Mouse (Mus musculus) gastrocnemius, postnatal 10 days (tissue): ENCODE results near the gene Ntrk1. TPM values are rescaled to one million over a fixed set of nuclear protein-coding genes. Genes with fewer than 3 reads are reported as not detected.

ENCODE experiments used
- DNase-seq: peaks from one replicate; pipeline ENCODE4 v3.0.0; 2021; ENCODE audit warnings: mixed read lengths
- total RNA-seq, 2 experiments: library from RNA; stranded (reverse); gene quantifications; 2 replicates each; pipeline ENCODE4 v1.2.3; 2021

Ntrk1 gene
- total RNA-seq, 2 experiments from 2014 or later, result 0.09 TPM

DNA sequence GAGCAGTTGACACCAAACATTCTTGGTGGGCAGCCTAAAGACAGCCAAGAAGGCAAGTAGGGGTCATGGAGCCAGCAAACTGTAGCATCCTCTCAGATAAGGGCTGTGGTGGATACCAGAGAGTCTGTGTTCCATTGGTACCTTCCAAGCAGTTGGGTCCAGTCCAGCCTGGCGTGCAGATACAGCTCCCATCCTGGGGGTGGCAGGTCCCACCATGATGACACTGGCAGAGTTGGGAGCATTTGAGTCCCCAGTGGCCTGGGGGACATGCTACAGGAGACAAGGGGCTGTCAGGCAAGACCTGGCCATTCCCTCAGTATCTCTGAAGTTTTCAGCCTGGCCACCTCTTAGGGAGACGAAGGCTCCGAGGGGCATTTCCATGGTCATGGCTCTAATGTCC lies 42.4 kb downstream of the Ntrk1 start:
- DNase-seq, result no peak

DNA sequence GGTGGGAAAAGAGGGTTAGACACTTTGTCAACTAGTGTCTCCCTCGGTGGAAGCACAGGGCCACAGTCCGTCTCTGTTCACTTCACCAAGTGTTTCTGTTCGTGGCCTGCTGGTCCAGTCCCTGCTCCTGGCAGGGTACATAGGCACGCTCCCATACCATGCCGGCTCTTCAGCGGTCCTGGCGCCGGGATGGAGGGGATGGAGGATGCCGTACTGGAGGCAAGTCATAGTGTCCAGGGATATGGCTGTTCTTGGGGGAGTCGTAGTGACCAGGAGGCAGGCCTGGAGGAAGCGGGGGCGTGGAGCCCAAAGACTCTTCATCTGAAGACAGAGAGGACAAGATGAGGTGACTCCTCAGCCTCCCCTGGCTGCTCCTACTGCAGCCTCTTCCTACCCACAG lies 45.0 kb downstream of the Ntrk1 start:
- no peak for DNase-seq

DNA sequence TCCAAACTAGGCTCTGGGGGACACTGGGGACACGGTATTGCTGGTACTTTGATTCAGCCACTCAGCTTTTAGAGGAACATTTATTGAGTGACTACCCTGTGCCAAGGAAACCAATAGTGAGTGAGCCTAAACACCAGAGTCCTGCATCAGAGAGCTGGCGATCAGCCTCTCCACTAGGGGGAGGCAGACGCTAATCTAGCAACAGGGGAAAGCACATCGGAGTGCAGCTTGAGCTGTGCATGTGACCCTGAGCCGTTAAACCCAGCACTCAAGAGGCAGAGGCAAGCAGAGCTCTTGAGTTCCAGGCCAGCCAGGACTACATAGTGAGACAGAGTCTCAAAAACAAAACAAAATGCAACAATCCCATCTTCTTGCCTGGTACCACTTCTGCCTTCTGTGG lies 45.9 kb downstream of the Ntrk1 start:
- DNase-seq, result peak; percentile 56

DNA sequence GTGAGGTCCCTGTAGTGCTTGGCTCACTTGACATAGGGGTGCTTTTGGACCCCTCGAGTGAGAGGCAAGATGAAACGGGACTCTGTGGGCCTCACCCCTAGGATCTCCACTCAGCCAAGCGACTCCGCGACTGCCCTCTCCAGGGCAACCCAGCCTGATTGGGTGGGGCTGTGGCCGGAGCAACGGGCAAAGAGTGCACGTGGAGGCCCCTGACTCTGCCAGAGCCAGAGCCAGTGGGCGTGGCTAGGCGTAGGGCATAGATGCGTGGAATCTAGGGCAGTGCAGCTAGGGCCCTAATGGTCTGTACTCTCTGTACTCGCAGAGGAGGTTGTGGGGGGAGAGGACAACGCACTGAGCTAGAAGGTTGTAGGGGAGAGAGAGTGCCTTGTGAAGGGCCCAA lies 46.5 kb downstream of the Ntrk1 start, which contains the start of gene Lrrc71:
Gene Lrrc71, minus strand, starts transcription at position 195 of the 400 bp plus-strand sequence.
- no peak for DNase-seq

DNA sequence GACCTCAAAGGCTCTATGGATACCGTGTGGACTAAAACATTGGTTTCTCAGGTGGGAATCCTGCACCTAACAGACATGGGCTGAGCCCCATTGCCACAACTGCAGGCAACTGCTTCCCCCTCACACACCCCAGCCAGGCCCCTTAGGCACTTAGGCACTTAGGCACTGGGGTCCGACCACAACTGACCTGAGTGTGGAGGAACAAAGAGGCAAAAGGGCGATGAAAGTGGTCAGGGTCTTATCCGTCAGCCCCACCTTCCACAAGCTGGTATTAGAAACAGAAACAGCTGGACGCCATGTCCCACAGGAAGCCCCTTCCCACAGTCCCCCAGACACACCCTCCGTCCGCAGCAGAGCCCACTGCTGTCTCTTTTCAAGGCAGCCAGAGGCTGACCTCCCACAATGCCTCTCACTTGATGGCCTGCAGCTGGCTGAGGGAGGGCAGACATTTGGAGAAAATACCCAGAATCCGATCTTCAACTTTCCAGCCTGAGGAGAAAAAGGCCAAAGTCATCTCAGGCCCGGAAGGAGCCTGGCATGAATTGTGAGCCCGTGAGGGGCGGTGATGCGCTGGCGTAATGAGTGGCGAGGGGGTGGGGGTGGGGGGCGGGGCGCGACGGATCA lies 49.8 kb downstream of the Ntrk1 start:
- no peak for DNase-seq

DNA sequence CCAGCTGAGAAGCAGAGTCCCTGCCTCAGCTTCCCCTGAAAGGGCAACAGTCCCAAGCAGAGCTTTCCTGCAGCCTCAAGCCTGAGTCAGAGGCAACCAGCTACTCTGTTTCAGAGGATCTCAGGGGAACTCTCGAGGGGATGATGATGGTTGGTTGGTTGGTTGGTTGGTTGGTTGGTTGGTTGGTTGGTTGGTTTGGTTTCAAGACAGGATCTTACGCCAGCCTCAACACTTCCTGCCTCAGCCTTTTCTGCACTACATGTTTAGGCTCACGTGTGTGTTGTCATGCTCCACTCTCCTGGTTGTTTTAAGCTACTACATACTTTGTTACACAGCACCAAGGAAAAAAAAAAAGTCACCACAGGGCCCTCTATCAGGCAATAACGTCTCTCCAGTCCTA lies 51.0 kb downstream of the Ntrk1 start:
- DNase-seq, result no peak

DNA sequence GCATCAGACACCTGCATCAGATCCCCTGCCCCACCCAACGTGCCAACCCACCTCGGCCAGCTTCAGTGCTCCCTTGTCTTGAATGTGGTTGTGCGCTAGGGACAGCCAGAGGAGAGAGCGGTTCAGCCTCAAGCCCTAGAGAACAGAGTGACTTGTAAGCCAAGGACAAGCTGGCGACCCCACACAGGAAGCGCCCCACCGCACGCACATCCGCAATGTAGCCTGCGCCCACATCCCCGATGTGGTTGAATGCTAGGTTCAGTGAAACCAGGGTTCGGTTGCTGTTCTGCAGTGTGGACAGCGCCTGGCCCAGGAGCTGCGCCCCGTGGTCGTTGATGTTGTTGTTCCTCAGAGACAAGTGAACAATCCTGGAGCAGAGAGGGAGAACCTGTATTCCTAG lies 52.2 kb downstream of the Ntrk1 start:
- DNase-seq, result no peak

DNA sequence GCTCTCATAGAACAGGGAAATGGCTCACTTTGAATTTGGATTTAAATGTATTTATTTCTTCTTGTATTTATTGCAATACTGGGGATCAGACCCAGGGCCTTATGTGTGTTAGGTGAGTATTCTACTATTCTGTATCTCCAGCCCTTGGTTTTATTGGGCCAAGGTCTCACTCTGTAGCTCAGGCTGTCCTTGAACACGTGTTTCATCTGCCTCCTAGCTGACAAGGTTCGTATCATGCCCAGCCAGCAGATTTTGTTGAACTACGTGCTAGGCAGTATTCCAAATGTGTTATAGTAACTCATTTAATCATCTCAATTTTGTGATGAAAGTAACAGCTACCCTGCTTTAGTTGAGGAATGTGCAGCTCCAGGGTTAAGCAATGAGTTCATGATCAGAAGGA lies 52.9 kb downstream of the Ntrk1 start:
- no peak for DNase-seq

DNA sequence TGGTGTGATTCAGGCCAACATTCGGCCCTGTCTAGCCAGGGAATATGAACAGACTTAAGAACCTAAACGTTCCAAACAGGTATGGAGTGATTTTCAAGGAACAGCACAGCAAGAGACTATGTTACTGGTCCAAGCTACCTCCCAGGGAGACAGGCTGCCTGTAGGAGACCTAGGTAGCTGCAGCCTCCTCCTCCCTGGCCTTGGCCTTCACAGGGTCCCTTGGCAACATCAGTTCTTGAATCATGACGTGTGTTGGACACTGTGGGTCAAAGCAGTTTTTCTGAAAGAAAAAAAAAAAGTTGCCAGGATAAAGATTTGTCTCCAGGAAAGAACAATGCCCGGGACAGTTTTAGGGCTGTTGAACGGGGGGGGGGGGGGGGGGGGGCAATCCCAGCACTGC lies 56.1 kb downstream of the Ntrk1 start:
- no peak for DNase-seq

DNA sequence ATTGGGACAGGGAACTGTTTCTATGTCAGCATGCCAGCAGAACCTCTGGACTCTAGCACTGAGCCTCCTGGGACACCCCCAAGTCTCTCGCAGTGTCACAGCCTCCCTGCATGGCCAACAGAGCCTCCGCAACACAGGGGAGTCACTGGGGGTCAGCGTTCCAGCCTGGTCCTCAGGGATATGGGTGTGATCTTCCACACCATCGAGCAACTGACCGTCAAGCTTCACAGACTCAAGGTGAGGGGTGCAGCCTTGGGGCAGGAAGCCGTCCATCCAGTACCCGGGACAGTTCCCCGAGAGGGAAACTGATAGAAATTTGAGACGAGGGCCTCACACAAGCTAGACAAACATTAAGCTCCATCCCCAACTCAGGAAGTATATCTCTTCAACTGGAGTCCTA lies 59.6 kb downstream of the Ntrk1 start:
- no peak for DNase-seq

DNA sequence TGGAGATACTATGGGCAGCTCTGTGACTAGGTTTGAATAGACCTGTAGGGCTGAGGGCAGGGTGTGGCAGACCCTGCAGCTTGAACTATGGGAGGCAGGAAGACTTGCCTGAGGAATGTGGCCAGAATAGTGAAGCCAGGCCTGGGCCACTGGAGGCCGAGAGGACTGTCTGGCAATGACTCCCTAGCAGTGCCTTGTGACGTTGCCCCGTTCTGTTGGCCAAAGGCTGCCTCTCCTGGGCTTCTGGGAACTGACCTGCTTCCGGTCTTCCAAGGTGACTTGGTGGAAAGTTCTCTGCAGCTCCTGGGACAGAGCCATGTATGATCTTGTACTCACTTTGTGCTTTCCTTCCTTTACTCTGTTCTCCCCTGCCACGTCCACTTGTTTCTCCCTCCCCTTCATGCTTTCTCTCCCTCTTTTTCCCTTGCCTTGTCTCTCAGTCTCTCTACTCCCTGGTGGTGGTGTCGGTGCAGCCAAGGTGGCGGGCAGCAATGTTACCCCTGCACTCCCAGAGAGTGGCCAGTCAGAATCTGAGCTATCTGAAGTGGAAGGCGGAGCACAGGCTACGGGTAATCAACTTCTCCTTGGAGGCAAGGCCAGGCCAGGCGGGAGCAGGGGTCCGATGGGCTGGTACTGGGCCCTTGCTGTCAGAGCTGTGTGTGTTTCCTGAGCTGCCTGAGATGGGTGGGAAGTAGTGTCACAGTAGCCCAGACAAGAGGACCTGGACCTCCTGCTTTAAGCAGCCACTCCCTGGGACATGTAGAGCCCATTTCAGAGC lies 60.8 kb downstream of the Ntrk1 start:
- no peak for DNase-seq

DNA sequence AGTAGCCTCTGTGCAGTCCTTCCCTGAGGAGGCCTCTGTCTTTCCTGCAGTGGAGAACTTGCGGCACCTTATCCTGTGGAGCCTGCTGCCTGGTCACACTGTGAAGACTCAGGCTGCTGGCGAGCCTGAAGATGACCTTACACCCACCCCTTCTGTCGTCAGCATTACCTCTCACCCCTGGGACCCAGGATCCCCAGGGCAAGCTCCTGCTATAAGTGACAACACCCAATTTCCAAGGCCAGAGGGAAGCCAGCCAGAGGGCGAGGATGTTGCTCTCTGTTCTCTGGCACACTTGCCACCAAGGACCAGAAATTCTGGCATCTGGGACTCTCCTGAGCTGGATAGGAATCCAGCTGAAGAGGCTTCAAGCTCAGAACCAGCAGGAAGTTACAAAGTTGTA lies 61.9 kb downstream of the Ntrk1 start:
- no peak for DNase-seq

DNA sequence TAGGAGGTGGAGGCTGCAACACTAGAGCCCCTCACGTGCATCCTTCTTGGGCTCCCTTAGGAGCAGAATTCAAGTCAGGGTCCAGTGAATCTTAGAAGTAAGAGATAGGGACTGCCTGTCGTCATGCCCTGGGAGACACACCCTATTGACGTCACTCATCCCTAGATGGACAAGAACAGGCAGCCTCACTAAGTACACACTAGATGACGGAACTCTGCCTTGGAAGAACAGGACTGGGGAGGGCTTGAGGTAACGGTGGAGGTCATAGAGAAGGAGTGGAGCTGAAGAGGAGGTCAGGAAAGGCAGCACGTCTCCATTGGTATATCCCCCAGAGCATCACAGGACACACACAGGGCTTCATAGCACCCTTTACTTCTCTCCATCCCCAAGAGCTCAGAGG lies 66.3 kb downstream of the Ntrk1 start:
- no peak for DNase-seq

Other genes starting within 250 kb of the Ntrk1 start
- gene Arhgef11, start 177.6 kb downstream of the Ntrk1 start, total RNA-seq, result 10 to 100 TPM; 19.0 to 20.3 TPM
- gene Lrrc71, start 46.5 kb downstream of the Ntrk1 start, total RNA-seq, result under 1 TPM in 1 of 2 experiments, not detected in 1; 0.11 TPM
- under 1 TPM; 0.19 to 0.56 TPM for gene Insrr, start 1.8 kb upstream of the Ntrk1 start, total RNA-seq
- gene Pear1, start 29.1 kb upstream of the Ntrk1 start, total RNA-seq, result 10 to 100 TPM; 19.6 to 19.7 TPM
- gene Sh2d2a, start 51.6 kb upstream of the Ntrk1 start, total RNA-seq, result under 1 TPM in 1 of 2 experiments, not detected in 1; 0.18 TPM
- 10 to 100 TPM; 44.2 to 47.7 TPM for gene Prcc, start 90.4 kb upstream of the Ntrk1 start, total RNA-seq
- 100 to 1,000 TPM; 192 to 197 TPM for gene Hdgf, start 111.2 kb upstream of the Ntrk1 start, total RNA-seq
- gene Mrpl24, start 124.3 kb upstream of the Ntrk1 start, total RNA-seq, result 10 to 100 TPM; 47.3 to 55.6 TPM
- 10 to 100 TPM; 10.7 to 15.0 TPM for gene Isg20l2, start 135.2 kb upstream of the Ntrk1 start, total RNA-seq
- gene Rrnad1, start 135.6 kb upstream of the Ntrk1 start, total RNA-seq, result 1 to 10 TPM; 4.8 to 7.0 TPM
- gene Crabp2, start 153.5 kb upstream of the Ntrk1 start, total RNA-seq, result 1 to 10 TPM in 1 of 2 experiments, under 1 TPM in 1; 0.96 to 1.1 TPM
- gene Nes, start 175.9 kb upstream of the Ntrk1 start, total RNA-seq, result 10 to 100 TPM; 72.4 to 87.7 TPM
- 1 to 10 TPM in 1 of 2 experiments, under 1 TPM in 1; 0.61 to 1.9 TPM for gene Bcan, start 205.1 kb upstream of the Ntrk1 start, total RNA-seq
- gene Hapln2, start 232.4 kb upstream of the Ntrk1 start, total RNA-seq, result not detected
- 10 to 100 TPM; 12.5 to 14.7 TPM for gene Gpatch4, start 247.9 kb upstream of the Ntrk1 start, total RNA-seq